Mouse (Mus musculus) retina, embryonic 14.5 days (tissue): ENCODE results near the gene Gm3233.
"Not testable (repeated sequence)": the region's sequence is repeated elsewhere in the genome, so short reads cannot be mapped to it uniquely, and the experiment has no call there.

Source experiments
- DNase-seq: peaks from one replicate; pipeline ENCODE4 v3.0.0-alpha.2; 2015; ENCODE audit warnings: low spot score

The Gm3233 gene

GRCm38 (mm10) chr10:77759582-77759981 is at the start of gene Gm3233:
Gm3233 (minus strand) TSS chr10:77759682.
- not testable (repeated sequence) for DNase-seq

- DNase-seq, result peak; percentile 0
Observed at GRCm38 (mm10) chr10:77804095-77804494, 44.6 kb upstream of the Gm3233 start.

- peak; percentile 16 for DNase-seq
Observed at GRCm38 (mm10) chr10:77798921-77799508, 39.5 kb upstream of the Gm3233 start, which contains the start of gene Gm19668. Gm19668 (minus strand) TSS chr10:77799133.

GRCm38 (mm10) chr10:77798164-77798920 is 38.9 kb upstream of the Gm3233 start:
- DNase-seq, result peak; percentile 18

- DNase-seq, result peak; percentile 11
Observed at GRCm38 (mm10) chr10:77797677-77798076, 38.2 kb upstream of the Gm3233 start.

- DNase-seq, result peak; percentile 1
Observed at GRCm38 (mm10) chr10:77794976-77795375, 35.5 kb upstream of the Gm3233 start, which contains the start of gene Gm9639. Gm9639 (minus strand) TSS chr10:77795076.

GRCm38 (mm10) chr10:77788621-77789020 is 29.1 kb upstream of the Gm3233 start:
- no peak for DNase-seq

GRCm38 (mm10) chr10:77787876-77788275 is 28.4 kb upstream of the Gm3233 start, which contains the start of gene Gm7137:
Gm7137 (minus strand) TSS chr10:77788200.
- DNase-seq, result not testable (repeated sequence)

- not testable (repeated sequence) for DNase-seq
Observed at GRCm38 (mm10) chr10:77783396-77783795, 23.9 kb upstream of the Gm3233 start.

GRCm38 (mm10) chr10:77782442-77782841 is 23.0 kb upstream of the Gm3233 start, which contains the start of gene Gm3250:
Gm3250 (minus strand) TSS chr10:77782542.
- not testable (repeated sequence) for DNase-seq

- not testable (repeated sequence) for DNase-seq
Observed at GRCm38 (mm10) chr10:77776844-77777243, 17.4 kb upstream of the Gm3233 start, which contains the start of gene Gm7138. Gm7138 (minus strand) TSS chr10:77776944.

- not testable (repeated sequence) for DNase-seq
Observed at GRCm38 (mm10) chr10:77772142-77772541, 12.7 kb upstream of the Gm3233 start.

- DNase-seq, result not testable (repeated sequence)
Observed at GRCm38 (mm10) chr10:77771225-77771624, 11.7 kb upstream of the Gm3233 start, which contains the start of gene Gm3238. Gm3238 (minus strand) TSS chr10:77771325.

- DNase-seq, result no peak
Observed at GRCm38 (mm10) chr10:77769727-77770126, 10.2 kb upstream of the Gm3233 start.

- DNase-seq, result no peak
Observed at GRCm38 (mm10) chr10:77753448-77753847, 6.0 kb downstream of the Gm3233 start.

- DNase-seq, result not testable (repeated sequence)
Observed at GRCm38 (mm10) chr10:77752312-77752711, 7.2 kb downstream of the Gm3233 start.

GRCm38 (mm10) chr10:77751254-77751653 is 8.2 kb downstream of the Gm3233 start, which contains the start of gene Gm9736:
Gm9736 (minus strand) TSS chr10:77751354.
- not testable (repeated sequence) for DNase-seq

- DNase-seq, result not testable (repeated sequence)
Observed at GRCm38 (mm10) chr10:77750686-77751085, 8.8 kb downstream of the Gm3233 start.

GRCm38 (mm10) chr10:77741924-77742688 is 17.4 kb downstream of the Gm3233 start, which contains the start of gene Gm18596:
Gm18596 (minus strand) TSS chr10:77742638.
- not testable (repeated sequence) for DNase-seq

- no peak for DNase-seq
Observed at GRCm38 (mm10) chr10:77738929-77739328, 20.6 kb downstream of the Gm3233 start.

GRCm38 (mm10) chr10:77735928-77736327 is 23.6 kb downstream of the Gm3233 start:
- no peak for DNase-seq

- DNase-seq, result peak; percentile 43
Observed at GRCm38 (mm10) chr10:77729241-77729640, 30.2 kb downstream of the Gm3233 start.
